Mouse (Mus musculus) embryonic fibroblast, embryonic 13.5 days (primary cell): ENCODE data around the gene Itga2b. TPM values are rescaled to one million over a fixed set of nuclear protein-coding genes. Genes with fewer than 3 reads are reported as not detected.

Experiments used
- H3K27ac ChIP-seq: 2 replicates; pipeline ENCODE4 v1.5.1; 2012; ENCODE audit warnings: low read length, control low read depth, inconsistent platforms; ENCODE audit not compliant: insufficient read depth
- H3K4me1 ChIP-seq: 2 replicates; pipeline ENCODE4 v1.6.1; 2011; ENCODE audit warnings: low read length; ENCODE audit not compliant: control insufficient read depth, insufficient read depth
- H3K4me3 ChIP-seq: 2 replicates; pipeline ENCODE4 v1.5.1; 2011; ENCODE audit warnings: mild to moderate bottlenecking, control low read depth, low read length; ENCODE audit not compliant: insufficient read depth
- CTCF ChIP-seq: IDR thresholded peaks from 2 replicates; pipeline ENCODE4 v1.5.1; 2011; ENCODE audit warnings: mild to moderate bottlenecking, control low read depth, low read length, moderate library complexity, borderline replicate concordance; ENCODE audit not compliant: insufficient read depth
- POLR2A ChIP-seq: IDR thresholded peaks from 2 replicates; pipeline ENCODE4 v1.6.1; 2011; ENCODE audit warnings: low read depth, mild to moderate bottlenecking, control low read depth, low read length, moderate library complexity
- polyA plus RNA-seq: library from polyadenylated mRNA; stranded (reverse); fragments of >200 nt; gene quantifications from 2 replicates; pipeline ENCODE4 v1.2.4, GENCODE M21; 2011; ENCODE audit warnings: low read depth; ENCODE audit not compliant: missing spikeins, insufficient read length

Itga2b gene
- polyA plus RNA-seq, 1 experiment, result 11.6 TPM

GRCm38 (mm10) chr11:102445264-102445890, 24.5 kb downstream of the Itga2b start:
- no peaks in the 10 kb centered on the region for H3K4me1 ChIP-seq
- no peak overlapping the region for H3K27ac ChIP-seq
- no peak overlapping the region for H3K4me3 ChIP-seq
- TF ChIP-seq CTCF (no peak), POLR2A (no peak)

DNA sequence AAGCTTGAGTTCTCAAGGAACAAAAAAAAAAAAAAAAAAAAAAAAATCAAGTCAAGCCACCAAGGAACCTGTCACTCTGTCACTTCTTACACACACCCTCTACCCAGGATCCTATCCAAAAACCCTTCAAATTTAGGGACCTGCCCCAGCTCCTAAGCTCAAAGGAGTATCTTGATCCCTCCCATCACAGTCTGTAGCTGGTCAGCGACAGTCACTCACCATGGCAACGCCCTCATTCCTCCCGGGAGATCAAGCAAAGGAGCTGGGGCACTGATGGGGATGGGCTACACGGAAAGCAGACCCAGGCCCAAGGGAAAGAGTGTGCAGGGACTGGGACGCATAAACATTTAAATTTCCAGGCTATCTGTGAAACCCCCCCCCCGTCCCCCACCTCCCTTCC, 25.1 kb downstream of the Itga2b start:
- H3K4me1 ChIP-seq, result no peaks in the 10 kb centered on the region
- H3K27ac ChIP-seq, result no peak overlapping the region
- H3K4me3 ChIP-seq, result no peak overlapping the region

DNA sequence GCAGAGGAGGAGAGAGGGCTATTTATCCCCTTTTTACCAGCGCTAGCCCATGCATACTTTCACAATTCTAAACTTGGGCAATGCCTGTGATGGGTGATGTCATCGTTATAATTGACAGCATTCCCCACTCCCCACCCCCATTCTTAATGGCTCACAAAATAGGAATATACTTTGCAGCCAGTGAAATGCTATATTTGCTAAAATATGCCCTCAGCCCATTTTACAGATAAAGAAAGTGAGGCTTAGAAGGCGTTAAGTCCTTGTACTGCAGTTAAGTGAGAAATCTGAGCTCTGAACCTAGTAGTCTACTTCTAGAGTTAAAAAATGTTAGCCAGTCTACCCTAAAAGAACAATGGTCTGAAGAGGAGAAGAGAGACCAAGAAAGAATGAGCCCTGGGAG, 25.6 kb downstream of the Itga2b start:
- TF ChIP-seq CTCF (no peak), POLR2A (no peak)
- no peak overlapping the region for H3K27ac ChIP-seq
- H3K4me1 ChIP-seq, result no peaks in the 10 kb centered on the region
- no peak overlapping the region for H3K4me3 ChIP-seq

More for the DNA sequence above, 25.1 kb downstream of the Itga2b start:
- TF ChIP-seq POLR2A (no peak), CTCF (no peak)

DNA sequence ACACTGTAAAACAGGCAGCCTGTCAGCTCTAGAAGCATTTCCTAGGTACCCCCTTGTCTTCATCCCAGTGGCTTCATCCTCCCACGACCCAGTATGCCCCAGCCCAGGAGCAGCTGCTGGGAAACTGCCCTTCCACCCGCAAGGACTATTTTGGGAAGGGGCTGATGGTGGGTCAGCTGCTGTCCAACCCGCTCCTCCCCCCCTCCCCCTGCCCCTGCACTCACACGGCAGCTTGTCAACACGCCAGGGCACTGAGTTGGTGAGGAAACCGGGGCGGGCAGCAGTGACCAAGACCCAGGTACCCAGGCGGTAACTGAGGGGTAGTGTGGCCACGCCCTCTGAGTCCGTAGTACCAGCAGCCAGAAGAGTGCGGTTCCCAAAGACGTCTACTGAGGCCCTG, 26.2 kb downstream of the Itga2b start:
- Histone ChIP-seq H3K27ac (no peak overlapping the region), H3K4me1 (no peaks in the 10 kb centered on the region), H3K4me3 (no peak overlapping the region)
- TF ChIP-seq POLR2A (no peak), CTCF (no peak)

DNA sequence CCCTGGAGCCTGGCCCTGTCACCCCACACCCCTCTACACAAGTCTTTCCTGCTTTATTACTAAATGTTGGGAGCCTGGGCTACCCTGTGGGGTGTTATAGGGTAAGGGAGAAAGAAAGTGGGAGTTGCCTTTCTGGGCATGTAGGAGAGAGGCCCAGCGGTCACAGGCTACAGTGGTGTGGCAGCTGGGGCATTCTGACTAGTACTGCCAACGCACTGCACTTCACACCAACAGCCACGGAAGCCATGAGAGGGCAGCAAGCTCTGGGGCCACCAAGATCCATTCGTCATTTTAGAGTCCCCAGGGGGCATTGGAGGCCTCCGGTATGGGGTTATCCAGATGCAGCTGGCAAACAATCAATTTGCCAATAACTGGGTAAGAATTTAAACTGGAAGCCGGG, 27.8 kb downstream of the Itga2b start:
- Histone ChIP-seq H3K4me3 (no peak overlapping the region), H3K27ac (no peak overlapping the region), H3K4me1 (no peaks in the 10 kb centered on the region)
- TF ChIP-seq CTCF (no peak), POLR2A (no peak)

DNA sequence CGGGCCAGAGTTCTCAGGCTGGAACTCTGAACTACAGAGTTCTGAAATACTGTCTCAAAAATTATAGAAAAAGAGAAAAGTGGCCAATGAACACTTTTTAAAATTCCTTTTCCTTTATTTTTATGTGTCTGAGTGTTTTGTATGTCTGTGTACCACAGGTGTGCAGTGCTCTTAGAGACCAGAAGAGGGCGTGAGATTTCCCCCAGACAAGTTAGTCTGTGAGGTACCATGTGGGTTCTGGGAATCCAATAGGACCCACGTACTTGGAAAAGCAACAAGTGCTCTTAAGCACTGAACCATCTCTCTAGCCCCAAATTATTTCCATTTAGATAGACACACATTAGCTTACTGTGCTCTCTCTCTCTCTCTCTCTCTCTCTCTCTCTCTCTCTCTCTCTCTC, 28.5 kb downstream of the Itga2b start:
- H3K4me3 ChIP-seq, result no peak overlapping the region
- no peak overlapping the region for H3K27ac ChIP-seq
- H3K4me1 ChIP-seq, result peaks cover 2% of the 10 kb centered on the region; the same call in 1 of the 2 replicates
- no peak for TF ChIP-seq POLR2A
- no peak for TF ChIP-seq CTCF

- Histone ChIP-seq H3K4me3 (no peak overlapping the region), H3K4me1 (peaks cover 7% of the 10 kb centered on the region), H3K27ac (no peak overlapping the region)
- TF ChIP-seq POLR2A (no peak), CTCF (no peak)
These were observed 29.7 kb downstream of the Itga2b start for GRCm38 (mm10) chr11:102440255-102440654.

GRCm38 (mm10) chr11:102439093-102440082, 30.5 kb downstream of the Itga2b start:
- no peak overlapping the region for H3K27ac ChIP-seq
- H3K4me1 ChIP-seq, result peaks cover 7% of the 10 kb centered on the region
- TF ChIP-seq CTCF, result no peak
- no peak for TF ChIP-seq POLR2A
- no peak overlapping the region for H3K4me3 ChIP-seq

DNA sequence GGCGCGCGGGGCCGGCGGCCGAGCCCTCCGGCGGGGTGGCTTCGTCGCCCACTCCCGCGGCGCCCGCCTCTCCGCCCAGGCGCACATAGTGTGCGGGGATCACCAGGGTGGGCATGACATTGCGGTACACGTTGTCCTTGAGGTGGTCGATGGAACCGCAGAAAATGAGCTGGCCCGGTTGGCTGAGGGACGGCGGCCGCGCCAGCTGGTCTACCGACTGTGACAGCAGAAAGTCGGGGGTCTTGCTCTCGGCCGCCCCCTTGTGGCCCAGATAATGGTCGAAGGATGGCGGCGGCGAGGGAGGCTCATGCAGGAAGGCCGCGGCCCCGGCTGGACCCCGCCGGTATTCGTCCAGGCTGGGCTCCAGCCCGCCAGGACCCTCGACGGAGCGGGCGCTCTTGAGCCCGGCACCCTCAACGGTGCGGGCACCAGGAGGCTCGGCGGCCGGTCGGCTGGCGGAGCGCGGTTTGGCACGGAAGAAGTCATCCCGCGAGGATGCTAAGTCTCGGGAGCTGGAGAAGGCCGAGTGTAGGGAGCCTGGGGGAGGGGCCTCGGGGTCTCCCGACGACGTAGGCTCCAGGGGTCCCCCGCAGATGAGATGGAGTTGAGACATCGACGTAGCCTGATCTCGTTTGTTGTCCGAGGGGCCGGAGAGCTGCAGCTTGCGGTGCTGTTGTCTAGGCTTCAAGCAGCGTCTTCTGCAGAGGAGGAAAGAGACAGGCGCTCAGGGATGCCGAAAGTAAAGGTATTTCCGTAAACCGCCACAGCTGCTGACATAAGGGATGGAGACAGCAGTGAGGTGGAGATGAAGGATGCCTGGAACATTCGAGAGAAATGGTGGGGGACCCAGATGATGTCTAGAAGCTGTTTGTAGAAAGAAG, 31.5 kb downstream of the Itga2b start:
- H3K27ac ChIP-seq, result no peak overlapping the region

More for the DNA sequence above, 31.5 kb downstream of the Itga2b start:
- TF ChIP-seq CTCF (peak; percentile 55), POLR2A (no peak)
- Histone ChIP-seq H3K4me3 (0 out of 2 replicates have a peak overlapping the region, but pooled peaks have one; percentile 6), H3K4me1 (peaks cover 7% of the 10 kb centered on the region)
